In genomic region chr7:44997940-44998428, GRCm38 (mm10) we compare ENCODE assay signal across 8 mouse cellular contexts. TPM values are rescaled to one million over a fixed set of nuclear protein-coding genes. Genes with fewer than 3 reads are reported as not detected.
A peak's percentile ranks its signal among the peaks of the same experiment; 100 is the strongest.
DNase-seq lines count a peak whose midpoint lies in the region; ATAC-seq and TF ChIP-seq lines count a peak whose summit lies in the region.

No protein-coding gene starts in this region.

- H3K27me3 ChIP-seq in heart, postnatal 0 days (ENCODE audit: control insufficient read depth, insufficient read depth, low read length), result no peaks in the 10 kb centered on the region
- H3K27me3 ChIP-seq in hindbrain, embryonic 11.5 days (ENCODE audit: control insufficient read depth, insufficient read depth, low read length), result no peaks in the 10 kb centered on the region
- H3K27me3 ChIP-seq in midbrain, embryonic 12.5 days, result no peaks in the 10 kb centered on the region

- DNase-seq in heart, postnatal 0 days (ENCODE audit: low spot score), result no peak
- no peak for DNase-seq in heart, adult 8-10 months (ENCODE audit: low spot score)
- DNase-seq in hindbrain, embryonic 11.5 days (ENCODE audit: low spot score), result no peak
- DNase-seq in gastrocnemius, adult 8-10 months (ENCODE audit: low spot score in 2 of 2), result no peak
- no peak for DNase-seq in spleen, adult 12 weeks (ENCODE audit: low spot score)
- DNase-seq in left cerebral cortex, adult 18-20 months (ENCODE audit: low spot score in 2 of 2), result no peak

- WGBS in heart, postnatal 0 days, result 2% methylated on average over 15 of the region's 15 CpGs
- WGBS in bone marrow, adult 2 months, result under 1% methylated on average over 15 of the region's 15 CpGs
- WGBS in hindbrain, embryonic 11.5 days, result 4% methylated on average over 15 of the region's 15 CpGs
- 6% methylated on average over 15 of the region's 15 CpGs for WGBS in midbrain, embryonic 12.5 days

- no peak for TF ChIP-seq POLR2A in bone marrow, adult 2 months (IDR thresholded peaks at IDR 0.05; ENCODE audit: borderline replicate concordance, control insufficient read depth, low read depth, low read length)

- peak overlapping the region; percentile 75 for H3K4me3 ChIP-seq in heart, postnatal 0 days (ENCODE audit: low read depth, low read length)
- H3K4me3 ChIP-seq in bone marrow, adult 2 months (replicated peaks; ENCODE audit: control insufficient read depth, low read depth, low read length), result peak overlapping the region; percentile 83
- H3K4me3 ChIP-seq in hindbrain, embryonic 11.5 days (ENCODE audit: low read depth, low read length), result peak overlapping the region; percentile 69
- peak overlapping the region; percentile 68 for H3K4me3 ChIP-seq in midbrain, embryonic 12.5 days

- TF ChIP-seq EP300 in heart, postnatal 0 days (IDR thresholded peaks at IDR 0.05; ENCODE audit: low read depth), result no peak

- peak overlapping the region; percentile 83 for H3K27ac ChIP-seq in heart, postnatal 0 days (ENCODE audit: low read depth)
- H3K27ac ChIP-seq in bone marrow, adult 2 months (ENCODE audit: control insufficient read depth, insufficient read depth, low read depth, low read length, poor library complexity), result peak overlapping the region; percentile 85
- peak overlapping the region; percentile 65 for H3K27ac ChIP-seq in hindbrain, embryonic 11.5 days (ENCODE audit: low read depth, low read length)
- peak overlapping the region; percentile 80 for H3K27ac ChIP-seq in midbrain, embryonic 12.5 days (replicated peaks)

- peak overlapping the region; percentile 78 for H3K9ac ChIP-seq in heart, postnatal 0 days (replicated peaks; ENCODE audit: low read depth, low read length)
- peak overlapping the region; percentile 69 for H3K9ac ChIP-seq in hindbrain, embryonic 11.5 days (ENCODE audit: low read depth, low read length)
- peak overlapping the region; percentile 82 for H3K9ac ChIP-seq in midbrain, embryonic 12.5 days (replicated peaks)

- no peak for TF ChIP-seq CTCF in heart, postnatal 0 days (IDR thresholded peaks at IDR 0.05; ENCODE audit: low read depth)
- TF ChIP-seq CTCF in bone marrow, adult 2 months (IDR thresholded peaks at IDR 0.05; ENCODE audit: control insufficient read depth, insufficient read depth, low read length), result no peak

- peak overlapping the region; percentile 73 for H3K4me2 ChIP-seq in heart, postnatal 0 days (ENCODE audit: low read depth, low read length)
- H3K4me2 ChIP-seq in hindbrain, embryonic 11.5 days (replicated peaks; ENCODE audit: low read depth, low read length), result peak overlapping the region; percentile 89
- H3K4me2 ChIP-seq in midbrain, embryonic 12.5 days (replicated peaks), result peak overlapping the region; percentile 79

- H3K9me3 ChIP-seq in heart, postnatal 0 days (replicated peaks; ENCODE audit: control insufficient read depth, low read length), result no peaks in the 10 kb centered on the region
- H3K9me3 ChIP-seq in hindbrain, embryonic 11.5 days (ENCODE audit: control insufficient read depth, low read length), result no peaks in the 10 kb centered on the region
- no peaks in the 10 kb centered on the region for H3K9me3 ChIP-seq in midbrain, embryonic 12.5 days

- no peak for ATAC-seq in heart, postnatal 0 days (ENCODE audit: insufficient read depth, low read depth)
- ATAC-seq in hindbrain, embryonic 11.5 days (ENCODE audit: low FRiP score), result peak; percentile 15
- peak; percentile 17; the same call in 1 of the 2 replicates for ATAC-seq in midbrain, embryonic 12.5 days (ENCODE audit: low FRiP score, low read depth)

- H3K4me1 ChIP-seq in heart, postnatal 0 days (ENCODE audit: control insufficient read depth, insufficient read depth), result peaks cover 17% of the 10 kb centered on the region
- peaks cover 4% of the 10 kb centered on the region; the same call in 1 of the 2 replicates for H3K4me1 ChIP-seq in bone marrow, adult 2 months (ENCODE audit: control insufficient read depth, insufficient read depth, low read length)
- peaks cover 3% of the 10 kb centered on the region for H3K4me1 ChIP-seq in hindbrain, embryonic 11.5 days (replicated peaks; ENCODE audit: control insufficient read depth, insufficient read depth, low read length)
- peaks cover 37% of the 10 kb centered on the region for H3K4me1 ChIP-seq in midbrain, embryonic 12.5 days

- peaks cover 49% of the 10 kb centered on the region for H3K36me3 ChIP-seq in heart, postnatal 0 days (replicated peaks; ENCODE audit: control insufficient read depth, insufficient read depth, low read length)
- peaks cover 11% of the 10 kb centered on the region for H3K36me3 ChIP-seq in hindbrain, embryonic 11.5 days (ENCODE audit: control insufficient read depth, insufficient read depth, low read length)
- peaks cover 45% of the 10 kb centered on the region for H3K36me3 ChIP-seq in midbrain, embryonic 12.5 days

RNA-seq across cellular contexts. Expression of gene Bcl2l12, which starts 0.5 kb away (rescaled TPM):
- total RNA-seq in heart, postnatal 0 days (2014; rRNA removed; ENCODE audit: low replicate concordance), result 20.3 and 22.0 TPM in 2 replicates
- polyA plus RNA-seq in heart, postnatal 0 days (2015; fragmentation: Nextera tagmentation; extraction: Ambion mirVana), result 25.5 and 27.5 TPM in 2 replicates
- 10 to 100 TPM in 3 of 4 experiments, 1 to 10 TPM in 1; 8.6 to 13.5 (median 11.0) TPM for total RNA-seq in heart, adult 8-10 months (2022)
- 28.9 and 40.8 TPM in 2 replicates for polyA plus RNA-seq in bone marrow, adult 2 months (2011; ENCODE audit: insufficient read depth, insufficient read length, low replicate concordance, missing spikeins)
- 54.2 and 56.8 TPM in 2 replicates for polyA plus RNA-seq in hindbrain, embryonic 11.5 days (2014; fragmentation: Nextera tagmentation; extraction: Ambion mirVana)
- 50.5 and 54.7 TPM in 2 replicates for polyA plus RNA-seq in midbrain, embryonic 12.5 days (2016; fragmentation: Nextera tagmentation; extraction: Ambion mirVana)
- 10 to 100 TPM in 1 of 4 experiments, 1 to 10 TPM in 3; 8.2 to 13.0 (median 9.4) TPM for total RNA-seq in gastrocnemius, adult 8-10 months (2022)
- total RNA-seq in left cerebral cortex, adult 18-20 months (2021), result 1 to 10 TPM; 2.8 to 3.8 TPM

RNA-seq across cellular contexts. Expression of gene Irf3, which starts 0.5 kb away (rescaled TPM):
- 31.7 and 61.1 TPM in 2 replicates for total RNA-seq in heart, postnatal 0 days (2014; rRNA removed; ENCODE audit: low replicate concordance)
- 44.8 and 51.7 TPM in 2 replicates for polyA plus RNA-seq in heart, postnatal 0 days (2015; fragmentation: Nextera tagmentation; extraction: Ambion mirVana)
- 10 to 100 TPM; 23.2 to 31.9 (median 27.0) TPM for total RNA-seq in heart, adult 8-10 months (2022)
- polyA plus RNA-seq in bone marrow, adult 2 months (2011; ENCODE audit: insufficient read depth, insufficient read length, low replicate concordance, missing spikeins), result 71.4 and 165 TPM in 2 replicates
- polyA plus RNA-seq in hindbrain, embryonic 11.5 days (2014; fragmentation: Nextera tagmentation; extraction: Ambion mirVana), result 59.6 and 63.9 TPM in 2 replicates
- polyA plus RNA-seq in midbrain, embryonic 12.5 days (2016; fragmentation: Nextera tagmentation; extraction: Ambion mirVana), result 66.7 and 70.6 TPM in 2 replicates
- 10 to 100 TPM; 13.5 to 22.2 (median 17.9) TPM for total RNA-seq in gastrocnemius, adult 8-10 months (2022)
- total RNA-seq in left cerebral cortex, adult 18-20 months (2021), result 10 to 100 TPM; 35.2 to 41.9 TPM

RNA-seq across cellular contexts. Expression of gene Prmt1, which starts 11.6 kb away (rescaled TPM):
- total RNA-seq in heart, postnatal 0 days (2014; rRNA removed; ENCODE audit: low replicate concordance), result 152 and 173 TPM in 2 replicates
- 271 and 300 TPM in 2 replicates for polyA plus RNA-seq in heart, postnatal 0 days (2015; fragmentation: Nextera tagmentation; extraction: Ambion mirVana)
- total RNA-seq in heart, adult 8-10 months (2022), result 100 to 1,000 TPM in 2 of 4 experiments, 10 to 100 TPM in 2; 88.3 to 107 (median 102) TPM
- polyA plus RNA-seq in bone marrow, adult 2 months (2011; ENCODE audit: insufficient read depth, insufficient read length, low replicate concordance, missing spikeins), result 192 and 337 TPM in 2 replicates
- 249 and 259 TPM in 2 replicates for polyA plus RNA-seq in hindbrain, embryonic 11.5 days (2014; fragmentation: Nextera tagmentation; extraction: Ambion mirVana)
- polyA plus RNA-seq in midbrain, embryonic 12.5 days (2016; fragmentation: Nextera tagmentation; extraction: Ambion mirVana), result 643 and 658 TPM in 2 replicates
- total RNA-seq in gastrocnemius, adult 8-10 months (2022), result 100 to 1,000 TPM; 144 to 162 (median 152) TPM
- total RNA-seq in left cerebral cortex, adult 18-20 months (2021), result 100 to 1,000 TPM; 174 to 178 TPM

RNA-seq across cellular contexts. Expression of gene Scaf1, which starts 18.2 kb away (rescaled TPM):
- total RNA-seq in heart, postnatal 0 days (2014; rRNA removed; ENCODE audit: low replicate concordance), result 37.8 and 38.9 TPM in 2 replicates
- 15.9 and 17.9 TPM in 2 replicates for polyA plus RNA-seq in heart, postnatal 0 days (2015; fragmentation: Nextera tagmentation; extraction: Ambion mirVana)
- 10 to 100 TPM; 46.8 to 56.2 (median 49.7) TPM for total RNA-seq in heart, adult 8-10 months (2022)
- 45.6 and 72.1 TPM in 2 replicates for polyA plus RNA-seq in bone marrow, adult 2 months (2011; ENCODE audit: insufficient read depth, insufficient read length, low replicate concordance, missing spikeins)
- polyA plus RNA-seq in hindbrain, embryonic 11.5 days (2014; fragmentation: Nextera tagmentation; extraction: Ambion mirVana), result 44.0 and 49.6 TPM in 2 replicates
- polyA plus RNA-seq in midbrain, embryonic 12.5 days (2016; fragmentation: Nextera tagmentation; extraction: Ambion mirVana), result 48.1 and 52.4 TPM in 2 replicates
- 10 to 100 TPM; 43.2 to 50.7 (median 48.4) TPM for total RNA-seq in gastrocnemius, adult 8-10 months (2022)
- total RNA-seq in left cerebral cortex, adult 18-20 months (2021), result 100 to 1,000 TPM; 159 to 163 TPM

RNA-seq across cellular contexts. Expression of gene Rras, which starts 19.8 kb away (rescaled TPM):
- 38.4 and 62.0 TPM in 2 replicates for total RNA-seq in heart, postnatal 0 days (2014; rRNA removed; ENCODE audit: low replicate concordance)
- 85.7 and 90.0 TPM in 2 replicates for polyA plus RNA-seq in heart, postnatal 0 days (2015; fragmentation: Nextera tagmentation; extraction: Ambion mirVana)
- total RNA-seq in heart, adult 8-10 months (2022), result 10 to 100 TPM; 40.2 to 49.8 (median 44.1) TPM
- 11.0 and 14.9 TPM in 2 replicates for polyA plus RNA-seq in bone marrow, adult 2 months (2011; ENCODE audit: insufficient read depth, insufficient read length, low replicate concordance, missing spikeins)
- polyA plus RNA-seq in hindbrain, embryonic 11.5 days (2014; fragmentation: Nextera tagmentation; extraction: Ambion mirVana), result 21.2 and 21.6 TPM in 2 replicates
- polyA plus RNA-seq in midbrain, embryonic 12.5 days (2016; fragmentation: Nextera tagmentation; extraction: Ambion mirVana), result 15.6 and 17.3 TPM in 2 replicates
- total RNA-seq in gastrocnemius, adult 8-10 months (2022), result 10 to 100 TPM; 20.1 to 25.7 (median 21.3) TPM
- total RNA-seq in left cerebral cortex, adult 18-20 months (2021), result 10 to 100 TPM; 10.0 to 14.5 TPM
